Mouse (Mus musculus) bone marrow, adult 2 months (tissue): ENCODE data around the gene Tmem151b. TPM values are rescaled to one million over a fixed set of nuclear protein-coding genes. Genes with fewer than 3 reads are reported as not detected.

Source experiments
- H3K27ac ChIP-seq: fragments of 200-500 bp; 2 replicates; pipeline ENCODE4 v1.5.1; 2012; ENCODE audit warnings: low read depth, mild to moderate bottlenecking, control low read depth, inconsistent platforms, low read length; ENCODE audit not compliant: control insufficient read depth, poor library complexity, insufficient read depth
- H3K4me1 ChIP-seq: fragments of 200-500 bp; 2 replicates; pipeline ENCODE4 v1.6.1; 2011; ENCODE audit warnings: low read length; ENCODE audit not compliant: control insufficient read depth, insufficient read depth
- H3K4me3 ChIP-seq: fragments of 200-500 bp; replicated peaks from 2 replicates; pipeline ENCODE3; 2011; ENCODE audit warnings: mild to moderate bottlenecking, low read depth, low read length, control low read depth; ENCODE audit not compliant: control insufficient read depth
- CTCF ChIP-seq: fragments of 200-500 bp; IDR thresholded peaks from 2 replicates; pipeline ENCODE4 v1.5.1; 2011; ENCODE audit warnings: low read length, control low read depth; ENCODE audit not compliant: control insufficient read depth, insufficient read depth
- POLR2A ChIP-seq: fragments of 200-500 bp; IDR thresholded peaks from 2 replicates; pipeline ENCODE4 v1.6.1; 2011; ENCODE audit warnings: low read depth, mild to moderate bottlenecking, control low read depth, low read length, borderline replicate concordance; ENCODE audit not compliant: control insufficient read depth
- WGBS: fragments of 180-500 bp; shearing (Covaris S2); methylation state at CpG from one replicate; pipeline ENCODE4 v1.1.7; 2018; 5-methylcytosine and 5-hydroxymethylcytosine counted together
- polyA plus RNA-seq: library from polyadenylated mRNA; stranded (reverse); fragments of >200 nt; gene quantifications from 2 replicates; pipeline ENCODE4 v1.2.4, GENCODE M21; 2011; ENCODE audit warnings: low replicate concordance; ENCODE audit not compliant: missing spikeins, insufficient read depth, insufficient read length

The Tmem151b gene
- polyA plus RNA-seq, 1 experiment, result 4.3 TPM

GRCm38 (mm10) chr17:45579554-45579953 lies 30.1 kb upstream of the Tmem151b start:
- Histone ChIP-seq H3K4me1 (peaks cover 14% of the 10 kb centered on the region), H3K27ac (no peak overlapping the region), H3K4me3 (no peak overlapping the region)
- WGBS, result 85% methylated on average over 4 of the region's 4 CpGs
- TF ChIP-seq POLR2A, result no peak
- no peak for TF ChIP-seq CTCF

GRCm38 (mm10) chr17:45578843-45579242 lies 29.4 kb upstream of the Tmem151b start:
- TF ChIP-seq POLR2A, result no peak
- TF ChIP-seq CTCF, result peak; percentile 17; the same call in 1 of the 2 replicates
- H3K4me1 ChIP-seq, result peaks cover 12% of the 10 kb centered on the region
- no peak overlapping the region for H3K27ac ChIP-seq
- 68% methylated on average over 7 of the region's 7 CpGs for WGBS
- no peak overlapping the region for H3K4me3 ChIP-seq

- Histone ChIP-seq H3K4me3 (no peak overlapping the region), H3K4me1 (peaks cover 9% of the 10 kb centered on the region), H3K27ac (no peak overlapping the region)
- 56% methylated on average over 5 of the region's 5 CpGs for WGBS
- no peak for TF ChIP-seq POLR2A
- TF ChIP-seq CTCF, result no peak
Measured at GRCm38 (mm10) chr17:45578242-45578641, 28.8 kb upstream of the Tmem151b start.

- no peak overlapping the region for H3K27ac ChIP-seq
- no peak for TF ChIP-seq CTCF
- no peak for TF ChIP-seq POLR2A
- peaks cover 2% of the 10 kb centered on the region; the same call in 1 of the 2 replicates for H3K4me1 ChIP-seq
- 90% methylated on average over 8 of the region's 8 CpGs for WGBS
- no peak overlapping the region for H3K4me3 ChIP-seq
Measured at GRCm38 (mm10) chr17:45575123-45575897, 25.8 kb upstream of the Tmem151b start.

GRCm38 (mm10) chr17:45574129-45574761 lies 24.8 kb upstream of the Tmem151b start:
- WGBS, result 3% methylated on average over 17 of the region's 17 CpGs
- TF ChIP-seq POLR2A (0 out of 2 replicates have a peak, but pooled peaks have one; percentile 20), CTCF (no peak)

GRCm38 (mm10) chr17:45573780-45574123 lies 24.3 kb upstream of the Tmem151b start:
- WGBS, result 0% methylated on average over 18 of the region's 18 CpGs
- TF ChIP-seq CTCF (no peak), POLR2A (peak; percentile 37; the same call in 1 of the 2 replicates)
- Histone ChIP-seq H3K4me1 (no peaks in the 10 kb centered on the region; the same call in 1 of the 2 replicates), H3K27ac (peak overlapping the region; percentile 93), H3K4me3 (peak overlapping the region; percentile 97)

More at GRCm38 (mm10) chr17:45574129-45574761, 24.8 kb upstream of the Tmem151b start:
- H3K27ac ChIP-seq, result peak overlapping the region; percentile 93
- H3K4me3 ChIP-seq, result peak overlapping the region; percentile 97
- no peaks in the 10 kb centered on the region; the same call in 1 of the 2 replicates for H3K4me1 ChIP-seq

- Histone ChIP-seq H3K4me3 (peak within 1 kb of the TSS; percentile 97), H3K27ac (peak within 1 kb of the TSS; percentile 93), H3K4me1 (no peaks in the 10 kb centered on the region; the same call in 1 of the 2 replicates)
- under 1% methylated on average over 41 of the region's 41 CpGs for WGBS
- peak; percentile 93; the same call in 1 of the 2 replicates for TF ChIP-seq POLR2A
- TF ChIP-seq CTCF, result no peak
Measured at GRCm38 (mm10) chr17:45573087-45573779, 23.8 kb upstream of the Tmem151b start, which contains the start of gene Hsp90ab1. Hsp90ab1 (minus strand) TSS chr17:45573271.
